Mouse (Mus musculus) bone marrow macrophage, adult 2 months (primary cell): Measurements from ENCODE around the gene BC030499.

Source experiments
- CTCF ChIP-seq: IDR thresholded peaks from 2 replicates; pipeline ENCODE4 v1.5.1; 2012; ENCODE audit warnings: low read depth, mild to moderate bottlenecking, low read length, moderate library complexity
- POLR2A ChIP-seq: IDR thresholded peaks from 2 replicates; pipeline ENCODE4 v1.6.1; 2012; ENCODE audit warnings: mild to moderate bottlenecking, low read depth, low read length, borderline replicate concordance

DNA sequence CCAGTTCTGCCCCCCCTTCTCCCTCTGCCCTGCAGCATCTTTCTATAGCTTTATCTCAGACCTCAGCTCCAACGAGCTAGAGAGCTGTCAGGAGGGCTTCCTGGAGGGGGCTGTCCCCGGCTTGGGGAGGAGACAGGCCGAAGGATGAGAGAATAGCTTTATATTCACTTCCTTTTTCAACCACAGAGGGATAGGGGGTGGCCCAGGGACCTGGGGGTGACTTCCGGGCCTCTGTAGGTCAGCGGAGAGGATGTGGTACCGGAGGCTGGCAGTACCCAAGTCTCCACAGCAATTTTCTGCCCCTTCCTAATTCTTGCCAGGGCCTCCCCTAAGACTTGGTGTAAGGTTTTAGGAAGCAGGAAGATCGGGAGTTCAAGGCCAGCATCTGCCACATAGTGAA lies 55.2 kb downstream of the BC030499 start:
- TF ChIP-seq POLR2A = no peak
- no peak for TF ChIP-seq CTCF
